Mouse (Mus musculus) T-helper 2 cell (primary cell): ENCODE results near the gene Gimap1.

Experiments
- in situ Hi-C: fragments of 300-600 bp; cut with MboI, MseI; formaldehyde crosslinking; loops from one replicate; pipeline ENCODE4 v1.15.1; 2025; ENCODE audit warnings: high pct_unique_total_duplicates

Gimap1 gene

DNA sequence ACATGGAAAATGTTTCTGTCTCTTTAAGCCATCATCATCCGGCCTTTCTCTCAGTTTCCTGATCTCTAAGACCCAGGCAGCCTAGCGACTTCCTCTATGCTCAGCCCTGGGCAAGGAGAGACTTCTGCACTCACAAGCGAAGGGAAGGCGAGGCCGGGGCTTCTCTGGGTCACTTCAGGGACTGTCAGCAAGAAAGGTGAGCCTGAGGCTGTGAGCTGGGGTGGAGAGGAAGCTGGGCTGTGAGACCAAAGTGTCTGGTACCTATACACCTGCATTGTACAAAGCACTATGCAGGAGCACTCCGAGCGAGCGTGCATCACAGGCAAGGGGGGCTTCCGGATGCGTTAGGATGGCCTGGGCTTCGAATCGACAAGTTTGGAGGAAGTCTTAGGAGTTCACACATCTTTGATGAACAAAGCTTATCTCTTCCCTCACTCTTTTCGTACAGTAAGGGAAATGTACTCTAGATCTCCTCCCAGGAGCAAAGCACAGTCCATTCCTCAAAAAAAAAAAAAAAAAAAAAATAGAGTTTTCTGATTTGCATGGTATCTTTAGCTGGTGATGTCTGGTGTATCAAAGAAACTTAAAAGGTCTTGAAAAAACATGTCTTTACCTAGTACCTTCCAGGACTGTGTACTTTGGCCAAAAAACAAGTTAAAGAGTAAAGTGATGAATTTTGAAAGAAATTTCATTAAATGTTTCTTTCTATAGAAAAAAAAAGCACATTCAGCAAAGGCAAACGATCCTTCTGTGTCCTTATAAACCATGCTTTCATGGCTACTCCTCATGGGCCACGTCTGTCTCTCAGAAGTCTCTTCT is at the start of gene Gimap1:
Gene Gimap1, plus strand, starts transcription at position 94 of the 819 bp plus-strand sequence.
- in situ Hi-C loops = no loop called here

DNA sequence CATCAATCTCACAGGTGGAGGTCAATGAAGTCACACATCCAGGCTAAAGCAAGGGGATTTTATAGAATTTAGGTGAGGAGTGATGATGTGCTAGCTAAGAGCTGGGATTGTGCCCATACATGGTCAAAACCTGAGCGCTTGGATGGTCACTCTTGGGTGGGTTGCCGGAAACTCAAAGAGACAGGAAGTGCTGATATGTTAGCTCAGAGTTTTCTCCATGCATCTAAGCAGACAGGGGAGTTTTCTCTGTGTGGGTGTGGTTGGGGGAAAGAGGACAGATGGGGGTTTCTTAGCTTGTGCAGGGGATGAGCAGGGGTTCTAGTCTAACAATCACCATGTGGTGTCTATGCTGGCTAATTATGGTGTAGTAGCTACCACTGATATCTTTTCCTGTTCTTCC is 49.5 kb upstream of the Gimap1 start:
- in situ Hi-C loops = loop anchor here (25.0 kb wide), 1 partner anchor 927 kb away; no protein-coding TSS in a partner anchor

DNA sequence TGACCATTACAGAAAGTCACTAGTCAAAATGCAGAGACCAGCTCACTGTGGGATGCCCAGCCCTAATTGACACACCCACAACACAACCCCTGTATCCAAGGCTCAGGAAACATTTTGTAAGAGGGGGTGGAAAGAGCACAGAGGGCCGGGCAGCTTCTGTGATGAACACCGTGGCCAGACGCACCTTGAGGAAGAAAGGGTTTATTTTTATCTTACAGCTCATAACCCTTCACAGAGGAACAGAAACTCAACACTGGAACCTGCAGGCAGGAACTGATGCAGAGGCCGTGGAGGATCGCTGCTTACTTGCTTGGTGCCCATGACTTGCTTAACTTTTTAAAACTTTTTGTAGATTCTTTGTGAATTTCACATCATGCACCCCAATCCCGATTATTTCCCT is 45.9 kb upstream of the Gimap1 start:
- in situ Hi-C loops = loop anchor here (25.0 kb wide), 1 partner anchor 931 kb away; no protein-coding TSS in a partner anchor

DNA sequence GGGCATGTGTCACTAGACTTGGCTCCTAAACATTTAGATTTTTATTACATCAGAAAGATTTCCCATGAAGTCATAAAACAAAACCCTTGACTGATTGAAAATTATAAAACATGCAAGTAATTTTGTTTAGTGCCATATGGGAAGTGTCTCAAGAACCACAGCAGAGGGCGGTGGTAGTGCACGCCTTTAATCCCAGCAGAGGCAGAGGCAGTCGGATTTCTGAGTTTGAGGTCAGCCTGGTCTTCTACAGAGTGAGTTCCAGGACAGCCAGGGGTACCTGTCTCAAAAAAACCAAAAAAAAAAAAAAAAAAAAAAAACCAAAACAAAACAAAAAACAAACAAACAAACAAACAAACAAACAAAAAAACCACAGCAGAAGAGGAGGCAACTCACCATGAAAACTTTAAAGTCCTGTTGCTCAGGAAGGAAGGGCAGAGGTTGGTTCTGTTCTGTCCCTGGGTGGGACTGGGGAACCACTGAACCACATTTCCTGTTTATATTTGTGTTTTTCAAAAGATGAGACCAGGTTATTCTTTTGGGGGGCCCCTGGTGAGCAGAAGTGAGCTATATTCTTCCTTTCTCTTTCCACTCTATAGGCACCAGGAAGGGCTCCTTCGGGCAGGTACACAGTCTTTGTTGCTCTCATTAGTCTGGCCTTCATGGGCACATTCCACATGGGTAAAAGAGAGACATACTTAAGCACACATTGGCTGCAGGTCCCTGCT is 41.9 kb upstream of the Gimap1 start:
- in situ Hi-C loops = loop anchor here (25.0 kb wide), 1 partner anchor 935 kb away; no protein-coding TSS in a partner anchor

DNA sequence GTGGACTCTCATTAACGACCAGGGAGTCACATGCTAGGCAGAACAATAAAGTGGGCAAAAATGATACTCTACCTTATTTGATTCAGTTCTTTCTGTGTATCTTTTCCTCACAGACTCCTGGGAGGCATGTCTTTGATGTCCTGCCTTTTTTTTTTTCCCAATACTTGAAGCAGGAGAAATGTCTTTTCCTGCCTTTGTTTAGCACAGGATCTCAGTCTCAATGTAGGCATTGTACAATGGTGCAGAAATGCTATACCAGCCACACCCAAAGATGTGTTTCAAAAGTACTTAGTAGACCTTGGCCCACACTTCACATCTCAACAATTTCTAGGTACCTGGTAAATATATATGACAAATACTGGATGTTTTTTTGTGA is 41.3 kb upstream of the Gimap1 start:
- in situ Hi-C loops = loop anchor here (25.0 kb wide), 1 partner anchor 935 kb away; no protein-coding TSS in a partner anchor

DNA sequence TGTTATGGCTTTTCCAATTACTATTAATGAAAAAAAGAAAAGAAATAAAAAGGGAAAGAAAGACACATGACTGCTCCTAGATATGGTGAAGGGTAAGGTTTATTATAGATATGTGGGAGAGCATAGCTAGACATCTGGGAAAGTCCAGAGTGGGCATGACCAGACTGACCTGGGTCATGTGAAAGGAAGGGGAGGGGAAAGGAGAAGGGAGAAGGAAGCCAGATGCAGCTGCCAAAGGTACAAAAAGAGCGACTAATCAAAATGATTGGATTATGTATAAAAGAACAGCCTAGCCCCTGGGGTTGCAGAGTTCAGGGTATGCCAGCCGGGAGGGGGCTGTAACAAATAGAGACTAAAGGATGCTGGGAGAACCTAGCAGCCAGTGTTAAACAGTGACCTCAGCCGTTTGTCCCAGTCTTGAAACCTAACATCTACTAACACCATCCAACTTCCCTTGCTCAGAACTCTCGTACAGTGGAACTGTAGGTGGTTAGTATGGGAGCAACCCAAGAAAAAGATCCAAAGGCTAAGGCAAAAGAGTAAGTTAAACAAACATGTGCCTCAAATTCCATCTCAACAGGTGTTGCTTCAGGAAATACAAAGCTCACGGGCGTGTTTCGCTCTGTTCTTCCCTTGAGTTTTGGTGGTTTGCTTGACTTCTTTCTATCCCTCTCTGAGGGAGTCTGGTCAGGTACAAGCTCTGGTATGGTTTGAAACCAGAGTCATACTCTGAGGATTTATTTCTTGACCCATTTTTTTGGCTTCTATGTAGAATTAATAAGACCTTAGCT is 40.6 kb upstream of the Gimap1 start:
- in situ Hi-C loops = loop anchor here (25.0 kb wide), 1 partner anchor 936 kb away; no protein-coding TSS in a partner anchor

DNA sequence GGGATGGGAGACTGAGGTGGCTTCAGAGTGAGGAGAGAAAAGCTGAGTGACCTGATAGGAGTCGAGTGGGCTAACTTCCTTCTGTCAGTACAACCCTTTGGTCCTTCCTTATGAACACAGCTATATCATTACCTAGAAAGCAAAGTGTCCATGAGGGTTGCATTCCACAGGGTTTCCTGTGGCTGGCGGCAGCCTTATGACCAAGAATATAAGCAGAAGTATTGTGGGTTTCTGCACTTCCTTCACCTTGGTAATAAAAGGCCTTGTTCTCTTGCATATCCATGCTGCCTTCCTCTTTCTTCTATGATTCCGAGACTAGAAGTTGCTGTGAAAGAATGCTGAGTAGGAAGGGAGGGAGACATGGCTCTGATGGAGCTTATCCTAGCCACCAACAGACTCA is 40.0 kb upstream of the Gimap1 start:
- in situ Hi-C loops = loop anchor here (25.0 kb wide), 1 partner anchor 937 kb away; no protein-coding TSS in a partner anchor

DNA sequence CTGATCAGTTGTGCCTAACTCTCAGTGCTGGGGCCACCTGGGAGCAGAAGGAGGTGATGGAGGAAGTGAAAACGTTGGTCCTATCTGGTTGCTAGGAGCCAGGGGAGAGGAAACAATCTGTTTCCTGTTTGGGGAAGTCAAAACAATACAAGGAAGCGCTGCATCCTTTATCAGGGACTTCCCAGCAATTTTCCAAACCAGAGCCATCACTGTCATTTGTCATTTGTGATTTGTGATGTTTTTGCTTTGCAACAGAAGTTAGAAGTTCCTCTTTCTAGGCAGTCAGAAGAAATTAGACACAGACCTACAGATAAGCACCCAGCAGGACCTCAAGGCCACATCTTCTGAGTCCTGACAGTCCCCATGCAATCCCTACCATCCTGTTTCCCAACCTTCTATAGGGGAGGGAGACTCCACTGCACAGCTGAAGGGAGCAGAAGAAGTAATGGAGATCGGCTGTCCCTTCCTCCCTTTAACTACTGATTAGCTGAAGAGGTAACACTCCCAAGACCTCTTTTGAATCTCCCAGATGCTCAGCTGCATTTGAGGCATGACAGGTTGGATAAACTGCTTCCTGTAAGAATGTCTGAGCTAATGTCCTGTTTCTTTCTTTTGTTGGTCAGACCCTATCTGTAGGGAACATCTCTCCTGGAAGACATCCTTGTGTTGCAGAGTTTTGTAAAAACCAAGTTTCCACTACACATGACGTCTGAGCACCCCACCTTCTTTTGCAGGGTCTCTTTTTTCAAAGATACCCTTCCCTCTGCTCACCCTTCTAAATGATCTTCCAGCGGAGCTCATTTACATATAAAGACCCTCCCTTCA is 38.4 kb upstream of the Gimap1 start:
- in situ Hi-C loops = loop anchor here (5.0 to 25.0 kb wide), 3 partner anchors 42 to 1862 kb away; partner anchors contain the start of gene Cycs

DNA sequence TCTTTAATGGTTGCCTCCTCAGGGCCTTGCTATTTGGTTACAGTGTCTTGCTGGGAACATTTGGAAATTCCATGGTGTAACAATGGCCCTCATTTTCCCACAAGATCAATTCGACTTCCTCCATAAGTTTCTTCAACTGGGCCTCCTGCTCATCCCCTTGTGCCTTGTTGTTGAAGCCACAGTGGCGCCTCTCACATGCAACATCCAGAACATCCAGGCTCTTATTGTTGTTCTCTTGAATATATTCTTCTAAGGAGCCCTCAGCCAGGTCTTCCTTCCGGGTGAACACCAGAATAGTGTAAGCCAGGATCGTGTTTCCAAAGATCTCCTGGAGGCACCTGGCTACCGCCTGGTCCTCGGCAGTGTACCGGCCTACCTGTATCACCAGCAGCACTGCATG is 36.7 kb upstream of the Gimap1 start:
- in situ Hi-C loops = loop anchor here (5.0 to 25.0 kb wide), 3 partner anchors 40 to 1860 kb away; partner anchors contain the start of gene Cycs

DNA sequence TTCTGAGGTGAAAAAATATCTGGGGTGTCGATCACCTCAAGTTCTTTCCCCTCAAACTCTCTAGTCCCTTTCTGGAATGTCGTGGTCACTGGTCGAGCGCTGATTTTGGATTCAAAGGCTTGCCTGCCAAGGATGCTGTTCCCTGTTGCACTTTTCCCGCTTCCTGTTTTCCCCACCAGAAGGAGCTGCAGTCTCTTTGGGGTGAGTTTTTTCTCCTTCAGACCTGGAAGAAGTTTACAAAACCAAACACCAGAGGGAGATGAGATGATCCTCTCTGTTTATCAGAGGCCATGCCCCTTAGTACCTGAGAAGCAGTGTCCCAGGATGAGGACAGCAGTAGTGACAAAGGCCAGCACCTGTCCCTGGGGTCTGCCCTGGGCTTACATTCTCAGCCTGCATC is 36.3 kb upstream of the Gimap1 start:
- in situ Hi-C loops = loop anchor here (5.0 to 25.0 kb wide), 3 partner anchors 40 to 1860 kb away; partner anchors contain the start of gene Cycs

DNA sequence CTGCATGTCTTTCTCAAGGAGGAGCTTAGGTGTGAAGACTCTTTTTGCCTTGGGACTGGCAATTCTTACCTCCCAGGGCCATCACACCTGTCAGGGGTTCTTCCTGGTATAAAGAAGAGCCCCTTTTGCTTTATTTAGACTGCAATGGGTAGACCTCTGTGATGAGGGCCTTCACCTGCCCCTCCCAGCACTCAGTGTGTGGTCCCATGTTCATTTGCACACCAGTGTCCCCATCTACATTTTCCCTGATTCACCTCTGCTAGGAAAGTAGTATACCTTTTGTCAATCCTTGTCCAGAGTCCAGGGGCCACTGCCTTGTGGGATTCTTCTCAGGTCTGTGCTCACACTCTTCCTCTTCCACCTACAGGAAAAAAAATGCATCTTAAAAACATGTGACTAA is 34.7 kb upstream of the Gimap1 start:
- in situ Hi-C loops = loop anchor here (5.0 to 25.0 kb wide), 3 partner anchors 38 to 1858 kb away; partner anchors contain the start of gene Cycs

DNA sequence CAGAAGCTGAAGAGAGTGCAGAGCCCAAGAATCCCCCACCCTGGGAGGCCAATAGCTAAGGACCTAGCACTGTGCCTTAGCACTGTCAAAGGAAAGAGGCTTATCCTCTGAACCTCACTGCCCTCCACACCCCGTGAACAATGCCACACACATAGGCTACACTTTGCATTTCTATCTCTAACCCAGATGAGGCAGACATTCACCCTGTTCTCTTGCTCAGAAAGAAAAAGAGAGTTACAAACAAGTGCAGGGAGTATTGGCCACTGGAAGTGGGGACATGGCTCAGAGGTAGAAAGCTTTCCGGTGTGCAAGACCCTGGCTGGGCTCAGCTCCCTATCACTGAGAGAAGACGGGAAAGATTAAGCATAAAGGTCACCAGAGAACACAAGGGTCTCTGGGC is 32.7 kb upstream of the Gimap1 start:
- in situ Hi-C loops = loop anchor here (25.0 kb wide), 2 partner anchors 1044 to 1856 kb away; partner anchors contain the start of gene Cycs

DNA sequence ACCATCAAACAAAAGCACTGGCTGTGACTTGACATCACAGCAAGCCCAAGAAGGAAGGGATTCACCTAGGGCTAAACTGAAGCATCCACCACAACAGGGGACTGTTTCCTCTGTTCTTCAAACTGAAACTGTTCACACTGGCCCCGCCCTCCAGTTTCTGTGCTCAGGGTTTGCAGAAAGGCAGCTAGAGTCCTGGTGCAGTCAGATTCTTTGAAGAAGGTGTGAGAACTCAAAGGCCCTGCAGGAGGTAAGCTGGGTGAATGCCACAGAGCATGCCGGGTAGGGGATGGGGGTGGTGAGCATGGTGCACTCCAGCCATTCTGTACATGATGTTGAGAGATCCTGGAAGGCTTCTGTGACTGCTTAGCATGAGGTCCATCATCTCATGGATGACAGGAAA is 20.4 kb upstream of the Gimap1 start, which contains the start of the genes Gm28053 and Gimap7:
Gene Gm28053, plus strand, starts transcription at position 153 of the 400 bp plus-strand sequence.
Gene Gimap7, plus strand, starts transcription at position 167 of the 400 bp plus-strand sequence.
- in situ Hi-C loops = loop anchor here (25.0 kb wide), 2 partner anchors 1056 to 1844 kb away; partner anchors contain the start of gene Cycs

DNA sequence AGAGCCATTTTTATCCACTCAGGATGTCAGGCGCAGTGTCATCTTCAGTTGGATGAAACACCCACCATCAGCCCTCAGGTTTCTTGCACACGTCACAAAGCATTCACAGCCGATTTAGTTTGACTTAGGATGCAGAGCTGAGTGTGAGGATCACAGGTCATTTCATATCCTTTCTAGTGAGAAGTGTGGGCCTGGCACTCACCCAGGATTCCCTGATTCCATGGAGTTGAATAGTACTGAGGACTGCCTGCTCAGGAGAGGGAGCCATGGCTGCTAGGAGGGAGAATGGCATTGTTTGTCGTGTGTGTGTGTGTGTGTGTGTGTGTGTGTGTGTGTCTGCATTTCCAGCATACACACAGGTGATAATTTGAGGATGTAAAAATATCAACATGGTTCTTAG is 18.5 kb upstream of the Gimap1 start:
- in situ Hi-C loops = loop anchor here (25.0 kb wide), 2 partner anchors 1058 to 1842 kb away; partner anchors contain the start of gene Cycs

DNA sequence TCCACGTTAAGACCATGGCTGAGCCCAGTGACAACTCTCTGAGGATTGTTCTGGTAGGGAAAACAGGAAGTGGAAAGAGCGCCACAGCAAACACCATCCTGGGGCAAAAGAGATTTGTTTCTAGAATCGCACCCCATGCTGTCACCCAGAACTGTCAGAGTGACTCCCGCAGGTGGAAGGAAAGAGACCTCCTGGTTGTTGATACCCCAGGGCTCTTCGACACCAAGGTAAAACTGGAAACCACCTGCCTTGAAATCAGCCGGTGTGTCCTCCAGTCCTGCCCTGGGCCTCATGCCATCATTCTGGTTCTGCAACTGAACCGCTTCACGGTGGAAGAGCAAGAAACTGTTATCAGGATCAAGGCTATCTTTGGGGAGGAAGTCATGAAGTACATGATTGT is 15.4 kb upstream of the Gimap1 start:
- in situ Hi-C loops = loop anchor here (25.0 kb wide), 2 partner anchors 1061 to 1839 kb away; partner anchors contain the start of gene Cycs

DNA sequence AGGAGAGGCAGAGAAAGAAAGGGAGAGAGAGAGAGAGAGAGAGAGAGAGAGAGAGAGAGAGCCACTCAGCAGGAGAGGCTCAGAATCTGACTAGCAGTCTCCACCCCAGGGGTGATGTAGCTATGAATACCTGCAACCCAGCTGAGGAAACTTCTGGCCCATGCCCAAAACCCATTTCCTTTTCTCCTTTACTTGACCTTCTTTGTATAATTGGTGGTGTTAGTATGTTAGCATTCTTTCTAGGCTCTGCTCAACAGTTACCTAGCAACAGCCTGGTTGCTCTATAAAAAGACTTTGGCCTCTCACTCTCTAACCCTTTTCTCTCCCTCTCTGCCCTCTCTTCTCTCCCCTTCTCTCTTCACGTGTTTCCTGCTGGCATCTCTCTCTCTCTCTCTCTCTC is 13.4 kb upstream of the Gimap1 start:
- in situ Hi-C loops = no loop called here

DNA sequence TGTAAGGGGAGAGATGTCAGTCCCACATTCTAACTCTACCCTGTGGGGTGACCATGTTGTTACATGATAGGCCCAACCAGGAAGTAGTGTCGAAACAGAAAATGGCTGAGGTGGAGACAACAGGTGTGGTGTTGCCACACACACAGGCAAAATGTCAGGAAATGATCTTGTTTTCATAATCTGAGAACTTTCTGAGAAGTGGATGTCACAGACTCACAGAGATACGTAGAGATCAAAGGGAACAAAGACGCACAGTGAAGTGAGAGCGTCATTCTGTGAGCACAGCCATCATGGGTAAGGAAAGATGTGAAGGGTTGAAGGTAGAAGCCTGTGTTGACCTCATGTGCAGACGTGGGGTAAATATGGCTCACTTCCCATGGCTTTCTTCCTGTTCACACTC is 11.1 kb upstream of the Gimap1 start:
- in situ Hi-C loops = no loop called here

DNA sequence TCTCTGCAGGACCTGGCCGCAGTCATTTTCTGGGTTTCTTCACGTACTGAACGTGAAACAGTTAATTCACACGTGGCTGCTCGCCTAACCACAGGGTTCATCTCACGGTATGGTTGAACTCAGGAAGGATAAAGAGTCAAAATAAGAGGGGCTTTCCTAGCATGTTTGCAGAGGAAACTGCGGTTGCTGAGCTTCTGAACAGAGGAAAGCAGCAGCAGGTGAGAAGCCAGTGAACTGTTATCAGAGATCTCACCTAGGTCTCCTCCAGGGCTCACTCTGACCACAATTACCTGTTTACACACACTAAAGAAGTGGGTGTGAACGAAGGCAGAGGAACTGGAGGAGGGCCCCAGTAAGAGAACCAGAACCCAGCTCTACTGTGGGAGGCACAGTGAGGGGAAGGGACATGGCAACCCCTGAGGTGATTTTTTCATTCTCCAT is 6.0 kb upstream of the Gimap1 start:
- in situ Hi-C loops = no loop called here

DNA sequence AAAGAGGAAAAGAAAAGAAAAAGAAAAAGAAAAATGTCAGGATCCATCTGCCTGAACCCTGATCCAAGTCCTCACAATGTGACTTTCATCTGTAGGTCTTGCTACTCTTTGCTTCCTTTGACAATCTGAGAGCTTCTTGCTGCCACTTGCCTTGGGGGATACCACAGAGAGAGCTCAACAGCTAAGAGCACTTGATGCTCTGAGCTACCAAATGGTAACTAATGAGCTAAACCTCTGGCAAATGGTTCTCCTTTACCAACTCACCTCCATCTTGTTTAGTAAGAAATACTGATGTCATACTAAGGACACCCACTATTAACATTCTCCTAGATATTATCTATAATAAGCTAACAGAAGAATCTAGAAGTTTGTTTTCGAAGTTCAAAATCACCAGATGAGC is 5.2 kb upstream of the Gimap1 start:
- in situ Hi-C loops = no loop called here

DNA sequence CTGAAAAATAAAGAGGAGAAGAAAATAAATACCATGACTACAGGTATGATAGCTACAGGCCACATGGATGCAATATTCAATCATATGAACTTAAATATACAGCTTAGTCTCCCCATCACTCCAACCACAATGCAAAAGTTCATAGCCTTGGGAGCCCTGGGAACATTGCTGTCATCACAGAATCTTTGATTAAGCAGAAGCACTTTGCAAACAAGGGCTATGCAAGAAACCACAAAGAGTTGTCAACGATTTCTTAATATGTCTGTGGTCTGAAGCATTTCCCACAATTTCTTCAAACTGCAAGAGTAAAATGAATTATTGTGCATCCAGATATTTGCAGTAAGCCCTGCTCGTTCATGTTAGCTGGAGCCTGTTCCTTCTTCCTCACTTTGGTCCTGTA is 1.8 kb upstream of the Gimap1 start:
- in situ Hi-C loops = no loop called here
